Mouse (Mus musculus) C2C12 (cell line): ENCODE data around the gene Errfi1. TPM values are rescaled to one million over a fixed set of nuclear protein-coding genes. Genes with fewer than 3 reads are reported as not detected.
"Not testable (repeated sequence)": the region's sequence is repeated elsewhere in the genome, so short reads cannot be mapped to it uniquely, and the experiment has no call there.

Experiments
- H3K27me3 ChIP-seq: one replicate; pipeline ENCODE4 v1.6.1; 2011; ENCODE audit not compliant: control insufficient read depth, insufficient read depth, insufficient read length
- H3K36me3 ChIP-seq: one replicate; pipeline ENCODE4 v1.6.1; 2011; ENCODE audit not compliant: control insufficient read depth, insufficient read depth
- H3K4me3 ChIP-seq: one replicate; pipeline ENCODE4 v1.5.1; 2011; ENCODE audit warnings: mild to moderate bottlenecking, control low read depth; ENCODE audit not compliant: poor library complexity, insufficient read depth, severe bottlenecking
- H3K79me2 ChIP-seq: one replicate; pipeline ENCODE4 v1.6.1; 2011; ENCODE audit not compliant: control insufficient read depth, insufficient read depth
- H3K79me3 ChIP-seq: one replicate; pipeline ENCODE4 v1.6.1; 2011; ENCODE audit warnings: low read depth, control low read depth
- H3ac ChIP-seq: one replicate; pipeline ENCODE3; 2011; ENCODE audit warnings: low read depth; ENCODE audit not compliant: control insufficient read depth, insufficient read length
- CEBPB ChIP-seq: IDR thresholded peaks from one replicate; pipeline ENCODE4 v1.6.1; 2011; ENCODE audit warnings: low read depth, mild to moderate bottlenecking, control low read depth, moderate library complexity
- CTCF ChIP-seq: IDR thresholded peaks from one replicate; pipeline ENCODE4 v1.5.1; 2011; ENCODE audit not compliant: control insufficient read depth, insufficient read depth, insufficient read length
- FOSL1 ChIP-seq: IDR thresholded peaks from one replicate; pipeline ENCODE4 v1.8.0; 2011; ENCODE audit warnings: mild to moderate bottlenecking, low read length; ENCODE audit not compliant: poor library complexity, insufficient read depth, severe bottlenecking
- MAX ChIP-seq: IDR thresholded peaks from one replicate; pipeline ENCODE4 v1.6.1; 2011; ENCODE audit warnings: mild to moderate bottlenecking, control low read depth
- MYOD1 ChIP-seq: IDR thresholded peaks from one replicate; pipeline ENCODE4 v1.6.1; 2011; ENCODE audit warnings: low read depth; ENCODE audit not compliant: control insufficient read depth, insufficient read length
- MYOG ChIP-seq: IDR thresholded peaks from one replicate; pipeline ENCODE4 v1.6.1; 2011; ENCODE audit not compliant: control insufficient read depth, insufficient read length; ENCODE audit errors: extremely low read depth
- USF1 ChIP-seq: IDR thresholded peaks from one replicate; pipeline ENCODE4 v1.6.1; 2011; ENCODE audit warnings: low read depth, mild to moderate bottlenecking, control low read depth, moderate library complexity
- polyA plus RNA-seq: library from polyadenylated mRNA; unstranded; fragments of >200 nt; fragmentation: generic; extraction: Trizol; gene quantifications from one replicate; pipeline ENCODE4 v1.2.1, GENCODE M21; 2012; ENCODE audit warnings: missing spikeins

Gene Errfi1
- polyA plus RNA-seq, 1 experiment = 111 TPM

DNA sequence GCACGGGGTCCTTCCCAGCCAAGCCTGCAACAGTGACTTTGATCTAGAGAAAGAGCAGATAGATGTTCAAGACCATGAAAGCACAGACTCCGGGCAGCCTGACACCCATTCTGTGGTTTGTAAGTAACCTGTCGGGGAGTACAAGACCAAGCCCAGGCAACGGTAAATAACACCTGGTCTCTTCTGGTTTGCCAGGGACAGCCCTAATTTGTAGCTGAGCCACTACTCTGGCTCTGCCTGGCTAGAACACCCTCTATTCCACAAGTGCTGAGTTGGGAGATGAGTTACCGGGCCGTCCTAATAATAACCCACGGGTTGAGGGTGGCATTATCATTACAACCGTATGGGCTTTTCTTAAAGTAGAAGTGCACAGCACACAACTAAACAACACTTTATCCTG lies 53.4 kb downstream of the Errfi1 start:
- no peak overlapping the region for H3ac ChIP-seq
- H3K79me3 ChIP-seq = peaks cover 15% of the 10 kb centered on the region
- H3K36me3 ChIP-seq = peaks cover 29% of the 10 kb centered on the region
- TF ChIP-seq CEBPB = no peak
- TF ChIP-seq USF1 = no peak
- TF ChIP-seq MYOG = no peak
- TF ChIP-seq FOSL1 = no peak
- no peak for TF ChIP-seq MYOD1
- TF ChIP-seq CTCF = no peak
- no peak for TF ChIP-seq MAX
- no peak overlapping the region for H3K4me3 ChIP-seq
- no peaks in the 10 kb centered on the region for H3K27me3 ChIP-seq
- peaks cover 32% of the 10 kb centered on the region for H3K79me2 ChIP-seq

DNA sequence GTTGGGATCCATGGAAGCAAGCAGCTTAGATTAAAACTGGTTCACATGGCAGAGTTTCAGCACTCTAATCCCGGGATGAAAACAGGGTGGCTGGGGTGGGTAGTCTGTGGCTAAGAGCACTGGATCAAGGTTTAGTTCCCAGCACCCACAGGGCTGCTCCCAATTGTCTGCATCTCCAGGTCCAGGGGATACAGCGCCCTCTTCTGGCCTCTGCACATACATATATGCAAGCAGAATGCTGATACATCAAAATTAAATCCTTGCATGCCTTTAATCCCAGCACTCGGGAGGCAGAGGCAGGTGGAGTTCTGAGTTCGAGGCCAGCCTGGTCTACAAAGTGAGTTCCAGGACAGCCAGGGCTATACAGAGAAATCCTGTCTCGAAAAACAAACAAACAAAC lies 54.8 kb downstream of the Errfi1 start:
- not testable (repeated sequence) for H3K27me3 ChIP-seq, H3ac ChIP-seq, H3K4me3 ChIP-seq
- peaks cover 34% of the 10 kb centered on the region for H3K79me2 ChIP-seq
- peaks cover 17% of the 10 kb centered on the region for H3K36me3 ChIP-seq
- peaks cover 15% of the 10 kb centered on the region for H3K79me3 ChIP-seq

DNA sequence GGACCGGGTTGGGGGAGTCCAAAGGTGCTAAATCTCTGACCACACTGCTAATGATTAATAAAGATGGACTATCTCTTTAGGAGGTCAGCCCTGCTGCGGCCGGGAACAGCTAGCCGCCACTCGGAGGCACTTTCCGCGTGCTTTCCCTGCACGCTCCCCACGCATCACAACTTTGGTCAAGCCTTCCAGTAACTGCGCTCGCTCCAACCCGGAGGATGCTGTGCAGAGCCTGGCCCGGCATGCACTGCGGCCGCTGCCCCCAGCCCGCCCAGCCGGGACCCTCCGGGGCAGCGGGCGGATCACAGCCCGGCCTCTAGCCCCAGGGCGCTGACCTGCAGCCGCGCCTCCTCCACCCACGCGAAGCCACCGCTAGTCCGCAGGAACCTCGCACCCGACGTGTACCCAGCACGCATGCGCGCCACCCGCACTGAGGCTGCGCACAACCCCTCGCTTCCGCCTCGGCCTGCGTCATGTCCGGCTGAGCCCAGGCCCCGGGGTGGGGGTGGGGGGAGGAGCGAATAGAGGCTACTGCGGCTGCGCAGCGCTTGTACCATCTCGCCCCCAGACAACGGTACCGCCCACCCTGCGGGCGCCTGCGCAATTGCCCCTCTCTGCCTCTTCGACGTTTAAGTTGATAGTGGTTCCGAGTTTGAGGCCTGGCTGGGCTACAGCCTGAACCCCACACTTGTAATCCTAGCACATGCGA lies 55.9 kb downstream of the Errfi1 start:
- no peaks in the 10 kb centered on the region for H3K27me3 ChIP-seq
- TF ChIP-seq USF1 (no peak), CTCF (no peak), CEBPB (no peak), MYOG (no peak), FOSL1 (no peak), MYOD1 (no peak), MAX (no peak)
- peaks cover 40% of the 10 kb centered on the region for H3K79me2 ChIP-seq
- H3K36me3 ChIP-seq = peaks cover 11% of the 10 kb centered on the region
- H3K4me3 ChIP-seq = peak overlapping the region; percentile 83
- peaks cover 18% of the 10 kb centered on the region for H3K79me3 ChIP-seq
- peak overlapping the region; percentile 90 for H3ac ChIP-seq

DNA sequence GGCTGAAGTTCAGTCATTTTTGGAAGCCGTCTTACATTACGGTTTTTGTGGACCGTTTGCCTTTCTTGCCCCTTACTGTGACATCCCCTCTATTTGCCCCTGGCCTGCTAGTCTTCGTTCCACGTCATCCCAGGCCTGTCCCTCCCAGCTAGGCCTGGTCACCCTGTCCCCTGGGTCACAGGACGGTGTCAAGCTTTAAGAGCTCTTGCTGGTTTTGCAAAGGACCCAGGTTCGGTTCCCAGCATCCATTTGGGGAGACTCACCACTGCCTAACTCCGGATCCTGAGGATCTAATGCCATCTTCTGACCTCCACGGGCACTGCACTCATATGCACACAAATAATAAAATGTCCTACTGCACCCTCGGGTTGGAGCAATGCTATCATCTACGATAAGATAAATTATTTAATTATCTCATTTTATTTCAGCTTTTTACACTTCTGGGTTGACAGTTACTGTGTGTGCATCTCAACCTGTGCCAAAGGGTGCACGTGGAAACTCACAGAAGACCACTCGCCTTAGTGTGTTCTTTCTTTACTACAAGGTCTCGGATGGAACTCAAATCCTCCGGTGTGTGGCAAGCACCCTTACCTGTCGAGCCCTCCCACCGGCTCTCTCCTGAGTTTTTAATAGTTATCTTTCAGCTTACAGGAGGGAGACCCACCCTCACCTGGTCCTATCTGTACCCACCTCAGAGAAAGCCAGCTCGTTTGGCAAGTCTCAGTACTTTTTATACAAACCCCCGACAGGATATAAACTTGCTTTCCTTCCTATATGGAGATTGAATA lies 56.6 kb downstream of the Errfi1 start:
- peaks cover 6% of the 10 kb centered on the region for H3K36me3 ChIP-seq
- peaks cover 18% of the 10 kb centered on the region for H3K79me3 ChIP-seq
- H3ac ChIP-seq = no peak overlapping the region
- no peak for TF ChIP-seq FOSL1
- no peak for TF ChIP-seq CTCF
- no peak for TF ChIP-seq MYOG
- no peak for TF ChIP-seq MYOD1
- no peak for TF ChIP-seq CEBPB
- no peak for TF ChIP-seq MAX
- no peak for TF ChIP-seq USF1
- no peak overlapping the region for H3K4me3 ChIP-seq
- H3K27me3 ChIP-seq = no peaks in the 10 kb centered on the region
- H3K79me2 ChIP-seq = peaks cover 48% of the 10 kb centered on the region

DNA sequence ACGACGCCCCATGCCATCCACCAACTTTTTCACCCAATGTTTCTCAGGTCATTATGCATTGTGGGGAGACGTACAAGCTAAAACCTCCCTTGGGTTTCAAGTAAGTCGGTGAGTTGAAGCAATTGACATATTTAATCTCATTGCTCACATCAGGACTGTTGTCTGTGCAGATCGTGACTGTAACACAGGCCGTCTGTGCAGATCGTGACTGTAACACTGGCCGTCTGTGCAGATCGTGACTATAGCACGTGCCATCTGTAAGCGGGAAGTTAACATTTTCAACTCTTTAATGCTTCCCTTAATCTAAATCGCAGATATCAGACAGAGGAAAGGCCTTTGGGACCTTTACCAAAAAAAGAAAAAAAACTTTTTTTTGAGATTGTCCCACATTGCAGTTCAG lies 60.0 kb downstream of the Errfi1 start:
- H3K27me3 ChIP-seq = no peaks in the 10 kb centered on the region
- no peaks in the 10 kb centered on the region for H3K36me3 ChIP-seq
- peak overlapping the region; percentile 49 for H3K4me3 ChIP-seq
- TF ChIP-seq CTCF (no peak), MAX (peak; percentile 26), FOSL1 (no peak)
- peak overlapping the region; percentile 84 for H3ac ChIP-seq
- H3K79me2 ChIP-seq = peaks cover 27% of the 10 kb centered on the region
- H3K79me3 ChIP-seq = peaks cover 7% of the 10 kb centered on the region

DNA sequence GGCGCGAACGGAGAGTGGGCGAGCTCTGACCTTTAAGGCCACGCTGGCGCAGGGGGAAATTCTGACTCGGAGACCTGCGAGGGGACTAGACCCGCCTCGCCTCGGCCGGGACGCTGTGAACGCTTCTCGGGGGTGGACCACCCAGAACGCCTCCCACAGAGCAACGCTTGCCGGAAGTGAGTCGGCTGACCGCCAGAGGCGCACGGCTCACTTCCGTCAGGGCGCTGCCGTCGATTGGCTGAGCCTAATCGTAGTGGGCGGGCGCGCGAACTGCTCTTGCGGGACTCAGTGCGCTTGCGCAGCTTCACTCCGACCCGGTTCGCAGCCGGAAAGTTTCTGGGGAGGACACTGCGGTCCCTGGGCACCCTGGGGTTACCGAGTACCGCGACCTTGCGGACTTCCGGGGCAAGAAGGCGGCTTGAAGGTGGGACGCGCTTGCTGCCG lies 60.6 kb downstream of the Errfi1 start, which contains the start of the genes Park7 and Tnfrsf9:
Gene Park7, minus strand, starts transcription at position 148 of the 444 bp plus-strand sequence.
Gene Tnfrsf9, plus strand, starts transcription at position 273 of the 444 bp plus-strand sequence.
- H3K36me3 ChIP-seq = no peaks in the 10 kb centered on the region
- peaks cover 3% of the 10 kb centered on the region for H3K79me3 ChIP-seq
- TF ChIP-seq MYOD1 (no peak), CEBPB (no peak), MYOG (no peak), MAX (peak; percentile 63), FOSL1 (no peak), CTCF (peak; percentile 49), USF1 (no peak)
- H3K4me3 ChIP-seq = peak within 1 kb of the TSS; percentile 49
- no peaks in the 10 kb centered on the region for H3K27me3 ChIP-seq
- H3ac ChIP-seq = peak within 1 kb of the TSS; percentile 84
- peaks cover 21% of the 10 kb centered on the region for H3K79me2 ChIP-seq
